Mouse (Mus musculus): Measurements from ENCODE around the gene Edem3. TPM values are rescaled to one million over a fixed set of nuclear protein-coding genes. Genes with fewer than 3 reads are reported as not detected.
"Not testable (repeated sequence)": the region's sequence is repeated elsewhere in the genome, so short reads cannot be mapped to it uniquely, and the experiment has no call there.

The Edem3 gene
- total RNA-seq, 2 experiments from 2014 or later, result 112 to 115 TPM

DNA sequence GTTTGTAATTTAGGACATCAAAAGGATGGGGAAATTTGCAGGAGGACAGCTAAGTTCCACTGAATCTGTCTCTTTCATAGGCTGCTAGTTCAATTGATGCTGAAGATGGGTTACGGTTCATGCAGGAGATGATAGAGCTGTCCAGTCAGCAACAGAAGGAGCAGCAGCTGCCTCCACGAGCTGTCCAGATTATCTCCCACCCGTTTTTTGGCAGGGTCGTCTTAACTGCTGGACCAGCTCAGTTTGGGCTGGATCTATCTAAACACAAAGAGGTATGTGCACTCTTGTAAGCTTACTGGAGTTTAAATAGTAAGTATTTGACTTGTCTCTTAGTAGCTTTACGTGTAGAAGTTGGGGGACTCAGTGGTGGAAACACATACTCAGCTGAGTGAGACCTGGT, 52.1 kb downstream of the Edem3 start:
- no peak for DNase-seq (ENCODE audit: low spot score in 2 of 2)

DNA sequence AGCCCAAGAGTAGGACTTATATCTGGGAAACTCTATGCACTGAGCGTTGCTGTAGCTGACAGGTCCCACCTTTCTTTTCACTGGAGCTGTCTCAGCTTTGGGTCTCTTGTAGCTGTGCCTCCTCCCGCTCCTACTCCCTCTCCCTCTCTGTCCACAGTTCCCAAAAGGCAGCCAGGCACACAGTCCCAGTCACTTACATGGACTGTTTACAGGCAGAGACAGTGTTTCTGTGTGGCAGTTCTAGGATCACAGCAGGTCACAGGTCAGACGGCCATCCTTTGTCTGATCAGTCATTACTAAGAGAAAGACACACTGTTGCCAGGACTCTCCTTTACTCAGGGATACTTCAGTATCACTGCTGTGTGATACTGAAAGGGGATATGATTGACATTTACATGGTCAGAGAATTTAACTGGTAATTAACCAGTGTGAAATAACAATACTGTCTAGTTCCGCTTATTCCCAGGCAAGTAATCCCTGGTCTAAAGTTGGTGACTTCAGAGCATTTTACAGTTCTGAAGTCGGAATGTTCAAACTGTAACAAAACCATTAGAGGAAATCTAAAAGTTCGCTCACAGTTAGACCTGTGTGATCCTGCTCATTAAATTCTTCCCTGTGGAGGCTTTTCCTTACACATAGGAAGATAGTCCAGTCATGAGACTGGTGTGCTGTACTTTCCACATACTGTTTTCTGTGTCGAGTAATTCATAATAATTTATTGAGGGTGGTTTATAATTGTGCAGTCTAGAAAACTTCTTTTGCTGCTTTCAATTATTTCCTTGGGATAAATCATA, 55.7 kb downstream of the Edem3 start:
- no peak for DNase-seq (ENCODE audit: low spot score in 2 of 2)

DNA sequence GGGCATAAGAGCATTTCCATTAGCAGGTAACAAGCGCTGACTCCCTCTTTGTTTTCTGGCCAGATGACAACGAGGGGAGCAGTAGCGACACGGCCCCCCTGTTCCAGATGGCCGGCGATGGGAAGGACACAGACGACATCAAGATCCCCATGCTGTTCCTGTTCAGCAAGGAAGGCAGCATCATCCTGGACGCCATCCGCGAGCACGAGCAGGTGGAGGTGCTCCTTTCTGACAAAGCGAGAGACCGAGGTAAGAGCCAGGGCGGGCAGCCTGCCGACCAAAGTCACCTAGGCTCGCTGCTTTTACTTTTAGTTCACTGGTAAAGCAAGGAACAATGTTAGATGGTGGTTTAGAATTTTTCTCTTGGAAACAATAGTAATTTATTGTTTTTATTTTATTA, 56.3 kb downstream of the Edem3 start:
- no peak for DNase-seq (ENCODE audit: low spot score in 2 of 2)

DNA sequence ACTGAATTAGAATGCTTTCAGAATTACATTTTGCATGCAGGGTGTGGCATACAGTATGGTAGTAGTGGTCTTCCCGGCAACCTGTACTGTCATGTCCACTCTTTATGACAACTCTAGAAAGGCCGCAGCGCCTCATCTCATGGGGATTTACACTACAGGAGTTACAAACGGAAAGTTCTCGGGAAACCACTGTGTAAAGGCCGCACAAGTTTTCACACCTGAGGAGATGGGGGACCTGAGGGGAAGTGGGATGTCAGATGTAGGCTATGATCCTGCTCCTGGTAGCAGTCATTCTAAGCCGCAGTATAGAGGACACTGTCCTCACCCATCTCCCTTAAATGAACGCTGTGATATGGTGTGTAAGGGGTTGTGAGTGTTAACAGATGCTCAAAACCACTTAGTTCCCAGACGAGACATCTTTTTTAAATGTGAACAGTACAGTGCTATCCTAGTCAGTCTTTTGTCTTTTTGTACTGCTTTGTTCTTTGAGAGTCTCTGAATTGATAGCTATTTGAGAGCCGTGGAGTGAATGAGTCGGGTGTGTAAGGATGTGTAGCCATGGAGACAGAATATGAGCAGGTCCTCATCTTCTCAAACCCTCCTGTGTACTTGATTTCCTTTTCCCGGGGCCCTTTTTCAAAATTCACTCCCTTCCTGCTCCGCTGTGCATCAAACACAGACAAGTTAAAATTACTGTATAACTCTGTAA, 57.0 kb downstream of the Edem3 start:
- no peak for DNase-seq (ENCODE audit: low spot score in 2 of 2)

DNA sequence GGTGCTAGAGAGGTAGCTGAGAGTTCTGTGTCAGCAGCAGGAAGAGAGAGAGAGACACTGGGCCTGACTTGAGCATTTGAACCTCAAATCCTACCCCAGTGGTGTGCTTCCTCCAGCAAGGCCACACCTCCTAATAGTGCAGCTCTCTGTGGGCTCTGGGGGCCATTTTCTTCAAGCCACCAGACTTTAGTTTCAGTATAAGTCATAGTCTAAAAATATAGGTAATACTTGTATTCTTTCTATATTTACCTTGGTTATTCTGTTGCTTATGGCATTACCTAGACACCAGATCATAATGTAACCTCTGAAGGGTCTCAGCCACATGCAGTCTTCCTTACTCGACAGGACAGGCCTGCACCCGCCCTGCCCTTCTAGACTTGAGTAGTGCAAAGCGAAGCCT, 60.9 kb downstream of the Edem3 start:
- no peak for DNase-seq (ENCODE audit: low spot score in 2 of 2)

DNA sequence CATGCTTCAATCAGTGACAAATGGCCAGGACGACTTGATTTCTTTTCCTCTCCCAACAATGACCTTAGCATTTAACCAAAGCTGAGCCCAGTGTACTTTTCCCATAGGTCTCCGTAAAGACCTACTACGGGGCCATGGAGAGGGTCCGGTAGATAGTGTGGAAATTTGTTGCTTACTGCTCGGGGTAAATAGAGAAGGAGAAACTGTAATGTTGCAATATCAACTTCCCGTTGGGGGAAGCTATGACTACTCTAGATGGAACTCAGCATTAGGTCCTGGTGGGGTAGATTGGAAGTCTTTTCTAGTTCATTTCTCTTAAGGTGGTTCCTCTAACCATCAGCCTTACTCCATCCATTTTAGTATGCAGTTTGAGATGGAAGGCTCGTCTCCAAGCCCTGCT, 64.0 kb downstream of the Edem3 start:
- DNase-seq (ENCODE audit: low spot score in 2 of 2), result no peak

DNA sequence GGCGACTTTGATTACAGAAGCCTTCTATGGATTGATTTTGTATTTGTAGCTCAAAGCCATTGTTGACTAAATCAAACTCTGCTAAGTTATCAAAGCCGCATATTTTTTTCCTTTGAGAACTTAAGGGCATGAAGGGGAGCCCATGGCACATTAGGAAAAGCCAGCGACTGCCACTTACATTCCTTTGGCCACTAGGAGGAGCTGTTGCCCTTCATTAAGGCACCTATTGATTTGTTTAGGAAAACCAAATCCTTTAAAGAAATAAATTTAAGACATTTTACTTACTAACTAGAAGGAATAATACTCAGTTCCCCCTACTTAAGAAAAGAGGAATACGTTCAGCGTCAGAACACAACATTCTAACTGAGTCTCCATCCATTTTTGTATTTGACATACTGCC, 65.3 kb downstream of the Edem3 start:
- peak in 1 of 2 experiments; percentile 36 for DNase-seq (ENCODE audit: low spot score in 2 of 2)

DNA sequence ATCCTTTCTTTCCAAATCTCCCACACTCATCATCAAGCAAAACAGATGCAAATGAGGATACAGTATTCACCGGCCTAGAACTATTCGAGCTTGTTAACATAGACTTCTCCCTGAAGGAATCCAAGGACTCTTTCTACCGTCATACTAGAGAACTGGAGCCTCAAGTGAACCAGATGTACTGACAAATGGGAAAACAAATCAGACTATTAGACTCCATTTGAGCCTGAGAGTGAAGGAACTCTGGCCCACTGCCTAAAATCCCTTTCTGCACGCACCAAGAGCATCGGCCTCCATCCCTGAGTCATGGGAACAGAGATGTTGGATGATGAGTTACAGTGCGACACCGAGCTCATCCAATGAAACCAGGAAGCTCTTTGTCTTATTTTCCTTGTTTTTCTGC, 69.9 kb downstream of the Edem3 start:
- no peak for DNase-seq (ENCODE audit: low spot score in 2 of 2)

DNA sequence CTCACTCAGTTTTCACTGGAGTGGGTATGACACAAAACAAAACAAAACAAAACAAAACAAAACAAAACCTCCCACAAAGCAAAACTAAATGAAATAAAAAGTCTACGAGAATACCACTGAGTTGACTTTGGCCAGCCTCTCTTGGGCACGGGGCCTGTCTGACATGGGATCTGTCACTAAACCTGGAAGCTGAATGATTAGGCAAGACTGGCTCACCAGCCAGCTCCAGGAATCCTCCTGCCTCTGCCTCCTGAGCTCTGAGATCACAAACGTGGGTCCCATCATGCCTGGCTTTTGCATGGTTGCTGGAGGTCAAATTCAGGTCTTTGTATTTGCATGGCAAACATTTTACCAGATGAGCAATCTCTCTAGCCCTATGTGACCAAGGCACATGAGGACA, 76.6 kb downstream of the Edem3 start:
- no peak for DNase-seq (ENCODE audit: low spot score in 2 of 2)

DNA sequence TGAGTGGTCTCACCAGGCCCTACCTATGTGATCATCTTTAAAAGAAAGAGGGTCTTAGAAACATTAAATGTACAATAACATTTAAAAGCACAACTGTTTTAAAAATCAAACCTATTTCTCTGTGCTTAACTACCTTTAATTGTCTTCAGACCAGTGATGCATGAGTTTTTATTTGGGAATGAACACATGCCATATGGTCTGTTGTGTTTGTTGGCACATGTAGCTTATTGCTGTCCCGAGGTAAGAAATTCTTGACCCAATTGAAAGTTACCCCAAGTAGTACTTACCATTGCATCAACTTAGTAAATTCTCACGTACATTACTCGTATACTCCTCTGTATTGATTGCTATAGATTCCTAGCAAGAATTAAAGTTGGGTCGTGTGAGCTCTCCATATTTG, 80.1 kb downstream of the Edem3 start:
- no peak for DNase-seq (ENCODE audit: low spot score in 2 of 2)

DNA sequence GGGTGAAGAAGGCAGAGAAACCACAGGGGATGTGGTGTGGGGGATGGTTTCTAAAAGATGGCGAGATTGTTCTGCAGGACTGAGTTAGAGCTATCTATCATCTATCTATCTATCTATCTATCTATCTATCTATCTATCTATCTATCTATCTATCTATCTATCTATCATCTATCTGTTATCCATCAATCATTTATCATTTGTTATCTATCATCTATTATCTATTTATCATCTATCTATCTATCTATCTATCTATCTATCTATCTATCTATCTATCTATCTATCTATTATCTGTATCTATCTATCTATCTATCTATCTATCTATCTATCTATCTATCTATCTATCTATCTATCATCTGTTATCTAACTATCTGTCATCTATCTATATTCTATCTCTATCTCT, 85.2 kb downstream of the Edem3 start:
- DNase-seq (ENCODE audit: low spot score in 2 of 2), result not testable (repeated sequence)

DNA sequence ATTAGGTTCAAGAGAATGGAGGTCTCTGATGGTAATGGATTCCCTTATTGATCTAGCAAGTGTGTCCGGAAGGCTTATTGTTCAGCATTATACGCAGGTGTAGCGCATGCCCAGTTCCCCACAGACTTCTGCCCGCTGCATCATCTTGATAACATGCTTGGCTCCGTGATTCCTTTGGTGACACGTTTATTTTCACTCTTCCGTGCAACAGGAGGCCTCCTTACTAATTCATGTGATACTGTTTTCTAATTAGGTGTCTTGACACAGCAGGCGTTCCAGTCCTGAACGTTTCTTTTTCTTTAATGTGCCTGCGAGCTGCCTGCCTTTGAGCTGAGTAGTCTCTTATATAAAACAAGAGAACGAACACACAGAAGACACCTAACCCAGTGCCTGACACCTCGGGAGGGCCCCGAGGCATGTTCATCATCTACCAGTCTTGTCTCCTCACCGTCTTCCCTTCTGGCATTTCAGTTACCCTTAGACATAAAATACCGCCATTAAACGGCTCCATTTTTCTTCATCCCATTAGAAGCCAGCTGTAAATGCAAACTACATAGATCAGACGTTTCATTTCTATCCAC, 90.2 kb downstream of the Edem3 start:
- DNase-seq (ENCODE audit: low spot score in 2 of 2), result no peak

DNA sequence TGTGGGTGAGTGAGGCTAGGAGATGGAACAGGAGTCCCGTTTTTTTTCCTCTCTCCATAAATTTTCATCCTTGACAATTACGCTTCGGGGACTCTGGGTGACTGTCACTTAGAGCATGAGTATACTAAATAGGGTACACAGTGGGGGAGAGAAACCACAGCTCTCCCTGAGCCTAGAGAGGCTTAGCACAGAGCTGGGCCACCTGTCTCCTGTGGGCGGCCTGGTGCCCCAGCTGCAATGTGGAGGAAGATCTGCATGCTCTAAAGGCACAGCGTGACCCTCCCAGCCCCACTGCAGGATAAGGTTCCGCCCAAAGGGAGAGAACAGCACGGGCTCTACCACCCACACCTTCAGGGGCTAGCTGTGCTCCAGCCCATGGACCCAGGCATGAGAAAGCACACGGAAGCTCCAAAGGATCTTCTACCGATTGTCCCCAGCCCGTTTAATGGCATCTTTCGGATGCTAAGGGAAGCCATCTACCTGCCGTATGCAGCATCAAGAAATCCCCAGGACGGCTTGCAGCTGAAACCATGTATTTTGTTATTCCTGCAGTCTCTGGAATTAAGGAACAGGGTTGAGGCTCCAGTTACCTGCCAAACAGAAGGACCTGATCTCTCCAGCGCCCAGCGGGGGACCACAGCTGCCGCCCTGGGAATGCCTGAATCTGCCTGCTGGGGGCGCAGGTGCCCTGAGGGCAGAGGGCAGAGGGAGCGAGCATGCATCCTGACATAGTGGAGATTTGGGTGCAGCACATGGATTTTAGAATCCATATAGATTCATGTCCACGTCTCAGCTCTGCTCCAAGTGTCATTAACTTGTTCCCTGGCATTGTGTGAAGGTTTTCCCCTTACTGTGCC, 91.0 kb downstream of the Edem3 start:
- DNase-seq (ENCODE audit: low spot score in 2 of 2), result no peak

DNA sequence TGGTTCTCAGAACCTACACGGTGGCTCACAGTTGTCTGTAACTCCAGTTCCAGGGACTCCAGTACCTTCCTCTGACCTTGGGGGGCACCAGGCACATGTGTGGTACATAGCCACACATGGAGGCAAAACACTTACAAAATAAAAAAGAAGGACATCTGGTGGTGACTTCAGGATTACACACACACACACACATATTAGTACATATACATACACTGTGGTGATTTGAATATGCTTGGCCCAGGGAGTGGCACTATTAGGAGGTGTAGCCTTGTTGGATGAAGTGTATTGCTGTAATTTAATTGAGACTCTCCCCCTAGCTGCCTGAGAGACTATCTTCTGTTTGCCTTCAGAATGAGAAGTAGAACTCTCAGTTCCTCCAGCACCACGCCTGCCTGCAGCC, 93.1 kb downstream of the Edem3 start:
- no peak for DNase-seq (ENCODE audit: low spot score in 2 of 2)

DNA sequence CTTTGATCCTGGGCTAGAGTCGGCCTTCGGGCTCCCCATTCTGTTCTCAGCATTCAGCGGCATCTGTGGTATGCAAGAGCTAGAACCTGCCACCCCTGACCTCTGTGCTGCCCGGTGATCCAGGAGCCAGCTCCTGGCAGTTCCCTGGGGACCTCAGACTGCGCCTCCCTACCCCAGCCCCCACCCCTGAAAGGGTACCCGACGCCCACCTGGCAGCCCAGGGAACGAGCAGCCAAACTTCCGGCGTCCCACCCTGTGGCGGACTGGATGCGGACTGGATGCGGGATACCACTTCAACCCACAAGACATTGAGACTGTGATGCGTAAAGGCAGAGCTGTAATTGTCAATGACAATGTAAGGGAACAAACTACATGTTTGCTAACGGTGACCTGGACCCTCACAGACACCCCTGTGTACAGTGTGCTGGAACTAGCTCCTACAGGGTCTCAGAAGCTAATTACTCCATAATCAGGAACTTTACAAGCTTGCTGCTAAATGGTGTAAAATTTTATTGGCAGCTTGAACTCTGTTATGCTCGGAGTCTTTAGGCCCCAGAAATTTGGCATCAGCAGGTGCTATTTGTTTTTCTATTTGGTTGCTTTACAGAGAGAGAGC, 94.9 kb downstream of the Edem3 start:
- DNase-seq (ENCODE audit: low spot score in 2 of 2), result no peak

DNA sequence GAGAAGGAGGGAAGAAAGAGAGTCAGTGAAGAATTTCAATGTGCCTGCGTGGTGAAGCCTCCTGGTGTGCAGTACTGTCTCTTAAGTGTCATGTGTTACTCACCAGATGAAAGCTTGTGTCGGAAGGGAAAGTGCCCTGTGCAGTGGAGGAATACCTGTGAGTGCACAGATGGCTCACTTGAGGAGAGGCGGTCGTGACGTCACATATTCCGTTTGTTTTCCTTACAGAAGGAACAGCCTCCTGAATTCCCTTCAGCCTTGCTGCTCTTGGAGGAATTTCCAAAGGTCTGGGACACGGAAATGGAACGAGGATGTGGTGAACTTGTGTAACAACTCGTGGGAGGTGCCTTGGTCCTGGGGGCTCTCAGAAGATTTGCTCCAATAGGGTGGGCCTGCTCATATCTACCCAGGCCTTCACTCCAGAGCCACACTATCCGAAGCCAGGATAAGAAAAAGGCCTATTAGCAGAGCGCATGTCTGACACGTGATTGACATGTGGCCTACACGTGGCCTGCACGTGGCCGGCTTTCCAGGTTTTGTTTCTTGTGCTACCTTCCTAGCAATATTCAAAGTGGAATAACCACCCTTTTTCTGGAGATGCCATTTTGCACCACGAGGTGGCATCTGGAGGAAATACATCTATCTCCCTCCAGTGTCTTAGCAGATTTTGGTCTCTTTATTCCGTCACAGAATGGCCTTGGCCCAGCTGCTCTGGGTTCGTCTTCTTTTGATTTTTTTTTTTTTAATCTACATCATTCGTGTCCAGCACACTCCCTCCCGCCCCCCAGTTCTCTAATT, 96.1 kb downstream of the Edem3 start:
- DNase-seq (ENCODE audit: low spot score in 2 of 2), result no peak

DNA sequence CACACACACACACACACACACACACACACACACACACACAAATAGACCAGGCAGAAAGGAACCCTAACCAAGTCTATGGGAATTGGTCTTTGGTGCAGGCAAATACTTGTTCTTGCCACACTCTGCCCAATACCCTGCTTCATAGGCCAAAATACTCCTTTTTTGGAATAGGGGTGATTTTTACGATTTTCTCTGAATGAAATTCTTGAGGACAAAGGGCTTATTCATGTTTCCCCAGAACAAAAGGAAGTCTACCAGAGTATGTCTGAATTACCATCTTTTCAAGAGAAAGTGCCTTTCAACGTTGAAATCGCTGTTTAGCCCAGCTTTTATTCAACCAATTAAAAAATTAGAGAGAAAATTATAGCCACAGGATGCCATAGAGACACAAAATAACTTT, 96.8 kb downstream of the Edem3 start:
- no peak for DNase-seq (ENCODE audit: low spot score in 2 of 2)

DNA sequence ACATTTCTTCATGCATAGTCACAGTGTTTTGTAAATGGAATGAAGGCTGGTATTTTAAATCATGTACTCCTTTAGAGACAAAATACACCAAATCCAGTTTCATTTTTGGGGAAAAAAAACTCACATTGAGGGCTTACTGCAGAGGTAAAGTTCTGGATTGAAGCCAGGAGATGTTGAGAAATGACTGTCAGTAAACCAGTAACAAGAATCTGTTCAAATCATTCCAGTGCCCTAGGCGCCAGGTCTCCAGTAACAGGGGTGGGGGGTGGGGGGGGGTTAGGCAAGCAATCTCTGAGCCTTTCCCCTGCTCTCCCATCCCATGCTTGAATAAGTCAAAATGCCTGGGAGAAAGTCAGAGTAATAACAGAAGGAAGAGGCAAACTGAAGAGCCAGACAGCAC, 100.4 kb downstream of the Edem3 start:
- DNase-seq (ENCODE audit: low spot score in 2 of 2), result no peak

DNA sequence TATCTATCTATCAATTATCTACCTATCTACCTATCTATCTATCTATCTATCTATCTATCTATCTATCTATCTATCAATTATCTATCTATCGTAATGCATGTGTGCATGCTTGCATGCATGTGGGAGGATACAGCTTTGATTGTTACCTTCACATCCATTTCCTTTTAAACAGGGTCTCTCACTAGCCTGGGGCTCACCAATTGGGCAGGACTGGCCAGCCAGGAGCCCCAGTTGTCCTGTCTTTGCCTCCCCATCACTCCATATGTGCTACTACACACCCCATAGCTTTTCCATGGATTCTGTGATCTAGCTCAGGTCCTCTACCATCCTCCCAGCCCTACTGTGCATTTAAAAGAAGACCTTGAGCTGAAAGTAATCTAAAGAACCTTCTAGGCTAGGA, 103.3 kb downstream of the Edem3 start:
- no peak for DNase-seq (ENCODE audit: low spot score in 2 of 2)

DNA sequence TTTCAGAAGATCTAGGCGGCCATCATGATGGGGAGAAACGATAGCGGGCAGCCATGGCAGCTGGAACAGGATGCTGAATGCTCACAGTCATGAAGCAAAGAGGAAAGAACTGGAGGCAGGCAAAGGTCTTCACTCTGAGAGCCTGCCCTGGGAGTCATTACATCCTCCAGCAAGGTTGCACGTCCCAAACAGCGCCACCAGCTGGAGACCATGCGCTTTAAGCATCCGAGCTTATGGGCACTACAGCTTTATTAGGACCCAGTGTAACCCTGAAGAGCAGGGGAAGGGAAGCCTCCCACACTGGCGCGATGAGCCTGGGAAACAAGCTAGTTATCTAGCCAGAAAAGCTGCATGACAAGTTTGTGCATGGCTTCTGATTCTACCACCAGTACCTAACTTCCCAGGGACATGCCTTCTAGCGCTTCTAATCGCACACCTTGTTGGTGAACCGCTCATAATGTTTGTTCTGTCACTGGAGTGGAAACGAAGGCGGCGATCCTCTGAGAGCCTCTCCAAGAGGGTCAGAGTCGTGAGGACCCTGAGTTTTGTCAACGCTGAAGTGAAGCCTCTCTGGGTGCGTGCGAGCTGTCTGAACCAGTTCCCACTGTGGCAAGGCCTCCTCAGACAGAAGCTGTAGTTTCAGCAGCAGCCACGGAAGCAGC, 106.3 kb downstream of the Edem3 start:
- DNase-seq (ENCODE audit: low spot score in 2 of 2), result no peak
